Mouse (Mus musculus): ENCODE results near the gene Mdm4. TPM values are rescaled to one million over a fixed set of nuclear protein-coding genes. Genes with fewer than 3 reads are reported as not detected.
"Not testable (repeated sequence)": the region's sequence is repeated elsewhere in the genome, so short reads cannot be mapped to it uniquely, and the experiment has no call there.

Gene Mdm4
- polyA plus RNA-seq, 1 experiment = 24.5 TPM

GRCm38 (mm10) chr1:133027980-133028379, 2.4 kb downstream of the Mdm4 start:
- DNase-seq = no peak

DNA sequence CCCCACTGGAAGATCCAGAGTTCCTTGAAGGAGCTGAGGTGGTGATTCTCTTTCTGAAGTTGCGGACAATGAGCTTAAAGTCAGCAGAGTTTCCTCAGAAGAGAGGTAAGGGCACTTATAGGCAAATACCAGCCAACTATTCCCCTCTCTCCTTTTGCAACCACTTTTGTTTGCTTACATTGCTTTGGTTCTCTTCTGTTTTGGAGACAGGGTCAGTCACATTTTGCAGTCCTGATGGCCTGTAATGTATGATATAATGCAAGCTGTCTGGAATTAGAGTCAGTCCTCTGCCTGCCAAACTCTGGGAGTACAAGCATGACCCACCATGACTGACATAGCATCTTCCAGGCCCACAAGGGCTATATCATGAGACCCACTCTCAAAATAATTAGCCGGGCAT, 3.2 kb downstream of the Mdm4 start:
- H3K27me3 ChIP-seq (replicated peaks; ENCODE audit: control insufficient read depth, insufficient read depth, low read length) = no peaks in the 10 kb centered on the region
- 95% methylated on average over 2 of the region's 2 CpGs for whole genome bisulfite sequencing
- no peaks in the 10 kb centered on the region for H3K4me1 ChIP-seq (ENCODE audit: control insufficient read depth, insufficient read depth, low read length)
- TF ChIP-seq CTCF (conservative IDR thresholded peaks at IDR 0.05; ENCODE audit: insufficient read depth, insufficient read length, low read depth, low read length) = no peak
- TF ChIP-seq POLR2A (IDR thresholded peaks at IDR 0.05; ENCODE audit: low read depth, low read length) = no peak
- DNase-seq = no peak
- no peaks in the 10 kb centered on the region for H3K36me3 ChIP-seq (ENCODE audit: control insufficient read depth, insufficient read depth, low read length)
- H3K27ac ChIP-seq (ENCODE audit: insufficient read depth, low read depth, low read length) = no peak overlapping the region
- no peak overlapping the region for H3K4me3 ChIP-seq (ENCODE audit: insufficient read depth, low read depth, low read length)

More at GRCm38 (mm10) chr1:133027980-133028379, 2.4 kb downstream of the Mdm4 start:
- Histone ChIP-seq H3K27me3 (replicated peaks; ENCODE audit: control insufficient read depth, insufficient read depth, low read length) (no peaks in the 10 kb centered on the region), H3K36me3 (ENCODE audit: control insufficient read depth, insufficient read depth, low read length) (no peaks in the 10 kb centered on the region), H3K27ac (ENCODE audit: insufficient read depth, low read depth, low read length) (no peak overlapping the region), H3K4me1 (ENCODE audit: control insufficient read depth, insufficient read depth, low read length) (no peaks in the 10 kb centered on the region), H3K4me3 (ENCODE audit: insufficient read depth, low read depth, low read length) (no peak overlapping the region)
- 48% methylated on average over 7 of the region's 7 CpGs for WGBS
- TF ChIP-seq CTCF (conservative IDR thresholded peaks at IDR 0.05; ENCODE audit: insufficient read depth, insufficient read length, low read depth, low read length) (no peak), POLR2A (IDR thresholded peaks at IDR 0.05; ENCODE audit: low read depth, low read length) (no peak)

- Histone ChIP-seq H3K27ac (ENCODE audit: insufficient read depth, low read depth, low read length) (peak overlapping the region; percentile 67; the same call in 1 of the 2 replicates), H3K4me3 (ENCODE audit: insufficient read depth, low read depth, low read length) (peak overlapping the region; percentile 90)
- H3K36me3 ChIP-seq (ENCODE audit: control insufficient read depth, insufficient read depth, low read length); H3K27me3 ChIP-seq (replicated peaks; ENCODE audit: control insufficient read depth, insufficient read depth, low read length); H3K4me1 ChIP-seq (ENCODE audit: control insufficient read depth, insufficient read depth, low read length): not testable (repeated sequence)
- 24% methylated on average over 20 of the region's 23 CpGs for WGBS
- peak; percentile 15 for DNase-seq
Observed at GRCm38 (mm10) chr1:133025796-133026190, 4.6 kb downstream of the Mdm4 start.

GRCm38 (mm10) chr1:133025051-133025795, 5.1 kb downstream of the Mdm4 start:
- 1% methylated on average over 40 of the region's 40 CpGs for WGBS
- Histone ChIP-seq H3K27ac (ENCODE audit: insufficient read depth, low read depth, low read length) (peak overlapping the region; percentile 88), H3K4me1 (ENCODE audit: control insufficient read depth, insufficient read depth, low read length) (no peaks in the 10 kb centered on the region), H3K4me3 (ENCODE audit: insufficient read depth, low read depth, low read length) (peak overlapping the region; percentile 90), H3K27me3 (replicated peaks; ENCODE audit: control insufficient read depth, insufficient read depth, low read length) (no peaks in the 10 kb centered on the region), H3K36me3 (ENCODE audit: control insufficient read depth, insufficient read depth, low read length) (no peaks in the 10 kb centered on the region)
- TF ChIP-seq POLR2A (IDR thresholded peaks at IDR 0.05; ENCODE audit: low read depth, low read length) (no peak), CTCF (conservative IDR thresholded peaks at IDR 0.05; ENCODE audit: insufficient read depth, insufficient read length, low read depth, low read length) (no peak)
- peak; percentile 94 for DNase-seq

DNA sequence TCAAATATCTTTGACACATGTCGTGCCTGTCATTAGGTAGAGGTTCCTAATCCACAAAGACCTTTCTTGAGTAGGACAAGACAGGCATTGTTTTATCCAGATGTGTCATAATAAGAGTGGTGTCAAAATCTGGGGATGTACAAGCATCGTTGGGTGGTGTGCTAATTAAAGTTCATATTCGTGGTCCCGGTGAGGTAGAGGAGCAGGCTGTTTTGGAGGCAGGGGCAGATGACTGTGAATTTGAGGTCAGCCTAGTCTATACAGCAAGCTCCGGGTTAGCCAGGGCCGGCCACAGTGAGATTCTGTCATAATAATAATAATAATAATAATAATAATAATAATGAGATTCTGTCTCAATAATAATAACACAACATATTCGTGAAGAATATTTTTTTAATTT, 5.9 kb downstream of the Mdm4 start:
- DNase-seq = no peak
- H3K27me3 ChIP-seq (replicated peaks; ENCODE audit: control insufficient read depth, insufficient read depth, low read length) = no peaks in the 10 kb centered on the region
- no peaks in the 10 kb centered on the region for H3K4me1 ChIP-seq (ENCODE audit: control insufficient read depth, insufficient read depth, low read length)
- H3K36me3 ChIP-seq (ENCODE audit: control insufficient read depth, insufficient read depth, low read length) = no peaks in the 10 kb centered on the region
- no peak for TF ChIP-seq POLR2A (IDR thresholded peaks at IDR 0.05; ENCODE audit: low read depth, low read length)
- TF ChIP-seq CTCF (conservative IDR thresholded peaks at IDR 0.05; ENCODE audit: insufficient read depth, insufficient read length, low read depth, low read length) = no peak
- no peak overlapping the region for H3K27ac ChIP-seq (ENCODE audit: insufficient read depth, low read depth, low read length)
- H3K4me3 ChIP-seq (ENCODE audit: insufficient read depth, low read depth, low read length) = peak overlapping the region; percentile 45
- WGBS = 18% methylated on average over 7 of the region's 7 CpGs

- 72% methylated on average over 3 of the region's 3 CpGs for WGBS
- H3K36me3 ChIP-seq (ENCODE audit: control insufficient read depth, insufficient read depth, low read length); H3K27ac ChIP-seq (ENCODE audit: insufficient read depth, low read depth, low read length); H3K4me3 ChIP-seq (ENCODE audit: insufficient read depth, low read depth, low read length); H3K27me3 ChIP-seq (replicated peaks; ENCODE audit: control insufficient read depth, insufficient read depth, low read length); H3K4me1 ChIP-seq (ENCODE audit: control insufficient read depth, insufficient read depth, low read length); DNase-seq: not testable (repeated sequence)
Observed at GRCm38 (mm10) chr1:133023723-133024122, 6.6 kb downstream of the Mdm4 start.

GRCm38 (mm10) chr1:133021971-133022370, 8.4 kb downstream of the Mdm4 start:
- H3K4me1 ChIP-seq (ENCODE audit: control insufficient read depth, insufficient read depth, low read length); H3K4me3 ChIP-seq (ENCODE audit: insufficient read depth, low read depth, low read length); H3K27ac ChIP-seq (ENCODE audit: insufficient read depth, low read depth, low read length); H3K27me3 ChIP-seq (replicated peaks; ENCODE audit: control insufficient read depth, insufficient read depth, low read length); H3K36me3 ChIP-seq (ENCODE audit: control insufficient read depth, insufficient read depth, low read length); DNase-seq: not testable (repeated sequence)
- WGBS = 100% methylated on average over 2 of the region's 2 CpGs

GRCm38 (mm10) chr1:133021391-133021790, 9.0 kb downstream of the Mdm4 start:
- TF ChIP-seq CTCF (conservative IDR thresholded peaks at IDR 0.05; ENCODE audit: insufficient read depth, insufficient read length, low read depth, low read length) (no peak), POLR2A (IDR thresholded peaks at IDR 0.05; ENCODE audit: low read depth, low read length) (no peak)
- no peak for DNase-seq
- H3K27ac ChIP-seq (ENCODE audit: insufficient read depth, low read depth, low read length) = no peak overlapping the region
- peaks cover 1% of the 10 kb centered on the region; the same call in 1 of the 2 replicates for H3K36me3 ChIP-seq (ENCODE audit: control insufficient read depth, insufficient read depth, low read length)
- WGBS = 94% methylated on average over 7 of the region's 7 CpGs
- H3K4me1 ChIP-seq (ENCODE audit: control insufficient read depth, insufficient read depth, low read length) = no peaks in the 10 kb centered on the region
- H3K4me3 ChIP-seq (ENCODE audit: insufficient read depth, low read depth, low read length) = no peak overlapping the region
- no peaks in the 10 kb centered on the region for H3K27me3 ChIP-seq (replicated peaks; ENCODE audit: control insufficient read depth, insufficient read depth, low read length)

Data from kidney, adult 2 months (tissue).